Mouse (Mus musculus) cerebellum, postnatal 14 days (tissue): ENCODE results near the gene Lrp1.

Source experiments
- DNase-seq, 2 experiments: peaks; one replicate each; pipeline ENCODE4 v3.0.0; 2021; ENCODE audit warnings: mixed read lengths in 2 of 2

Lrp1 gene

GRCm38 (mm10) chr10:127519041-127519701 lies 101.8 kb downstream of the Lrp1 start:
- peak in 1 of 2 experiments; percentile 57 for DNase-seq

- DNase-seq: no peak
Measured at GRCm38 (mm10) chr10:127517941-127518340, 103.0 kb downstream of the Lrp1 start.

- no peak for DNase-seq
Measured at GRCm38 (mm10) chr10:127516576-127517260, 104.2 kb downstream of the Lrp1 start.

GRCm38 (mm10) chr10:127515983-127516459 lies 104.9 kb downstream of the Lrp1 start:
- no peak for DNase-seq

GRCm38 (mm10) chr10:127515271-127515982 lies 105.5 kb downstream of the Lrp1 start:
- DNase-seq: no peak

GRCm38 (mm10) chr10:127514764-127515163 lies 106.2 kb downstream of the Lrp1 start, which contains the start of gene Ndufa4l2:
Ndufa4l2 (plus strand) TSS chr10:127514967.
- peak in 1 of 2 experiments; percentile 27 for DNase-seq

GRCm38 (mm10) chr10:127514111-127514698 lies 106.7 kb downstream of the Lrp1 start:
- DNase-seq: peak in 1 of 2 experiments; percentile 10

- peak in 1 of 2 experiments; percentile 61 for DNase-seq
Measured at GRCm38 (mm10) chr10:127513501-127514091, 107.4 kb downstream of the Lrp1 start.

GRCm38 (mm10) chr10:127512813-127513212 lies 108.1 kb downstream of the Lrp1 start:
- peak; percentile 98 for DNase-seq

GRCm38 (mm10) chr10:127512307-127512666 lies 108.7 kb downstream of the Lrp1 start:
- no peak for DNase-seq

- peak; percentile 91 for DNase-seq
Measured at GRCm38 (mm10) chr10:127511634-127512306, 109.2 kb downstream of the Lrp1 start.

GRCm38 (mm10) chr10:127510895-127511617 lies 109.9 kb downstream of the Lrp1 start:
- DNase-seq: no peak

- peak; percentile 64 to 73 for DNase-seq
Measured at GRCm38 (mm10) chr10:127509837-127510701, 110.9 kb downstream of the Lrp1 start.

- peak; percentile 98 for DNase-seq
Measured at GRCm38 (mm10) chr10:127509051-127509836, 111.7 kb downstream of the Lrp1 start.

- peak; percentile 93 to 97 for DNase-seq
Measured at GRCm38 (mm10) chr10:127508239-127508638, 112.7 kb downstream of the Lrp1 start.

GRCm38 (mm10) chr10:127500894-127501893 lies 119.8 kb downstream of the Lrp1 start, which contains the start of gene Stac3:
Stac3 (plus strand) TSS chr10:127501686.
- no peak for DNase-seq

- no peak for DNase-seq
Measured at GRCm38 (mm10) chr10:127500042-127500441, 120.9 kb downstream of the Lrp1 start.

GRCm38 (mm10) chr10:127499516-127499915 lies 121.4 kb downstream of the Lrp1 start:
- no peak for DNase-seq
